Mouse (Mus musculus): ENCODE data around the gene Slc35c2. TPM values are rescaled to one million over a fixed set of nuclear protein-coding genes. Genes with fewer than 3 reads are reported as not detected.

Slc35c2 gene
- total RNA-seq, 2 experiments from 2014 or later: 19.4 to 20.0 TPM

GRCm38 (mm10) chr2:165314197-165314596 lies 26.5 kb upstream of the Slc35c2 start:
- no peak for DNase-seq (ENCODE audit: low spot score)

GRCm38 (mm10) chr2:165312381-165312780 lies 24.7 kb upstream of the Slc35c2 start:
- no peak for DNase-seq (ENCODE audit: low spot score)

- DNase-seq (ENCODE audit: low spot score): no peak
Measured at GRCm38 (mm10) chr2:165311577-165311976, 23.9 kb upstream of the Slc35c2 start.

GRCm38 (mm10) chr2:165310818-165311425 lies 23.3 kb upstream of the Slc35c2 start:
- no peak for DNase-seq (ENCODE audit: low spot score)

- DNase-seq (ENCODE audit: low spot score): no peak
Measured at GRCm38 (mm10) chr2:165307801-165308200, 20.1 kb upstream of the Slc35c2 start.

GRCm38 (mm10) chr2:165305438-165305837 lies 17.8 kb upstream of the Slc35c2 start:
- DNase-seq (ENCODE audit: low spot score): no peak

GRCm38 (mm10) chr2:165304819-165305218 lies 17.1 kb upstream of the Slc35c2 start:
- no peak for DNase-seq (ENCODE audit: low spot score)

- no peak for DNase-seq (ENCODE audit: low spot score)
Measured at GRCm38 (mm10) chr2:165303354-165304012, 15.8 kb upstream of the Slc35c2 start.

- DNase-seq (ENCODE audit: low spot score): no peak
Measured at GRCm38 (mm10) chr2:165301409-165301808, 13.7 kb upstream of the Slc35c2 start.

GRCm38 (mm10) chr2:165300885-165301284 lies 13.2 kb upstream of the Slc35c2 start:
- no peak for DNase-seq (ENCODE audit: low spot score)

GRCm38 (mm10) chr2:165300424-165300823 lies 12.8 kb upstream of the Slc35c2 start:
- no peak for DNase-seq (ENCODE audit: low spot score)

GRCm38 (mm10) chr2:165297429-165297828 lies 9.8 kb upstream of the Slc35c2 start:
- no peak for DNase-seq (ENCODE audit: low spot score)

GRCm38 (mm10) chr2:165296571-165296970 lies 8.9 kb upstream of the Slc35c2 start:
- DNase-seq (ENCODE audit: low spot score): peak; percentile 66

- DNase-seq (ENCODE audit: low spot score): peak; percentile 71
Measured at GRCm38 (mm10) chr2:165288315-165289031, 804 bp upstream of the Slc35c2 start.

- DNase-seq (ENCODE audit: low spot score): no peak
Measured at GRCm38 (mm10) chr2:165286361-165287201, 1.1 kb downstream of the Slc35c2 start.

- DNase-seq (ENCODE audit: low spot score): no peak
Measured at GRCm38 (mm10) chr2:165285621-165286020, 2.0 kb downstream of the Slc35c2 start.

- no peak for DNase-seq (ENCODE audit: low spot score)
Measured at GRCm38 (mm10) chr2:165285034-165285433, 2.6 kb downstream of the Slc35c2 start.

GRCm38 (mm10) chr2:165284377-165284776 lies 3.3 kb downstream of the Slc35c2 start:
- DNase-seq (ENCODE audit: low spot score): no peak

- no peak for DNase-seq (ENCODE audit: low spot score)
Measured at GRCm38 (mm10) chr2:165283644-165284043, 4.0 kb downstream of the Slc35c2 start.

GRCm38 (mm10) chr2:165281779-165282311 lies 5.8 kb downstream of the Slc35c2 start:
- peak; percentile 55 for DNase-seq (ENCODE audit: low spot score)

- DNase-seq (ENCODE audit: low spot score): no peak
Measured at GRCm38 (mm10) chr2:165279351-165279750, 8.3 kb downstream of the Slc35c2 start.

All from gastrocnemius, adult 18-20 months (tissue).